Mouse (Mus musculus): ENCODE measurements around the gene Eprs. TPM values are rescaled to one million over a fixed set of nuclear protein-coding genes. Genes with fewer than 3 reads are reported as not detected.

The Eprs gene
- polyA plus RNA-seq, 2 experiments, result 22.9 to 83.7 TPM

DNA sequence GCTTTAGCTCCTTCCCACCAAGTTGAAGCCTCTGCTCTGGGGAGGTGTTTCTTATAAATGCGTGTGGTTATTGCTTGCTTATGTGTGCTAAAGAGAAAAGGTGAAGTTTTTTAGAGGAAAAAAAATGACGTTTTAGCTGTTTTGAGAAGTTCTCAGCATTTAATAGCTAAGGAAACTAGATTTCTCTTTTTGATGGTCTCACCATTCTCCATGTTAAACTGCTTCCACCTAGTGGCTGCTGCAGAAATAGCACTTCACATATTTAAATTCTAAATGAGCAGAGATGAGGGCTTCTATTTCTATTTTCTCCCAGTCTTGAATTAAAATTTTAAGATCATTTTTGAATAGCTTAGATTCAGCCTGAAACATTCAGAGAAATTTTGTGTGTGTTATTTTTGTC is 41.2 kb downstream of the Eprs start:
- Histone ChIP-seq H3K4me2 (ENCODE audit: low read depth) (no peak overlapping the region), H3K4me3 (ENCODE audit: insufficient read depth in 1 of 2, low read depth in 2 of 2, low read length in 2 of 2) (no peak overlapping the region), H3K27me3 (ENCODE audit: control insufficient read depth, insufficient read depth, low read length) (no peaks in the 10 kb centered on the region), H3K4me1 (replicated peaks; ENCODE audit: control insufficient read depth in 2 of 2, insufficient read depth in 2 of 2, low read length in 1 of 2) (no peaks in the 10 kb centered on the region), H3K9ac (replicated peaks) (no peak overlapping the region), H3K9me3 (ENCODE audit: control insufficient read depth, low read length) (no peaks in the 10 kb centered on the region), H3K27ac (no peak overlapping the region), H3K36me3 (replicated peaks; ENCODE audit: control insufficient read depth, insufficient read depth, low read depth) (peaks cover 71% of the 10 kb centered on the region)
- DNase-seq (ENCODE audit: low read depth in 3 of 3, low spot score in 3 of 3) (peak in 1 of 3 experiments; percentile 36), ATAC-seq (ENCODE audit: insufficient read depth) (no peak)
- WGBS (ENCODE audit: insufficient replicate concordance), result 19% methylated on average over 2 of the region's 2 CpGs
- TF ChIP-seq CTCF (IDR thresholded peaks at IDR 0.05; ENCODE audit: low read depth) (peak; percentile 70), EP300 (IDR thresholded peaks at IDR 0.05; ENCODE audit: low read depth) (no peak)

DNA sequence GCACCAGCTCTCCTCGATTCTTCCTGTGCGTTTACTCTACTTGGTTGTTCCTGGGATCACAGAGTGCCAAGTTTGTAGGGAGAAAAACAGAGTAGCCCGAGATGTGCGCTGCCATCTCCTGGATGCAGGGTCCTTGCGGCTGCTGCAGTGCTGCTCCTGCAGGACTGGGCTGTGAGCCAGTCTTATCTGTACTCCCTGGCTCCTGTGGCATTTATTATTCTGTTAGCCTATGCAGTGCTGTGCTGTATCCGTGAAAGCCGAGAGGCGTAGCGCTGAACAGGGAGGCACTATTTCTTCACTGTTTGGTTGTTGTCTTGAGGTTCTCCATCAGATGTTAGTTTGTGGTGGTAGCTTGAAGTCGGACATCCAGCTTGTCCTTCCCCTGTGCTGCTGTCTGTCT is 43.1 kb downstream of the Eprs start:
- Histone ChIP-seq H3K4me3 (ENCODE audit: insufficient read depth in 1 of 2, low read depth in 2 of 2, low read length in 2 of 2) (no peak overlapping the region), H3K27ac (no peak overlapping the region), H3K4me2 (ENCODE audit: low read depth) (no peak overlapping the region), H3K36me3 (replicated peaks; ENCODE audit: control insufficient read depth, insufficient read depth, low read depth) (peaks cover 67% of the 10 kb centered on the region), H3K27me3 (ENCODE audit: control insufficient read depth, insufficient read depth, low read length) (no peaks in the 10 kb centered on the region), H3K9me3 (ENCODE audit: control insufficient read depth, low read length) (no peaks in the 10 kb centered on the region), H3K4me1 (replicated peaks; ENCODE audit: control insufficient read depth in 2 of 2, insufficient read depth in 2 of 2, low read length in 1 of 2) (no peaks in the 10 kb centered on the region), H3K9ac (replicated peaks) (no peak overlapping the region)
- DNase-seq (ENCODE audit: low read depth in 3 of 3, low spot score in 3 of 3) (no peak), ATAC-seq (ENCODE audit: insufficient read depth) (no peak)
- WGBS (ENCODE audit: insufficient replicate concordance), result 86% methylated on average over 10 of the region's 10 CpGs
- no peak for TF ChIP-seq EP300 (IDR thresholded peaks at IDR 0.05; ENCODE audit: low read depth)
- TF ChIP-seq CTCF (IDR thresholded peaks at IDR 0.05; ENCODE audit: low read depth), result no peak

DNA sequence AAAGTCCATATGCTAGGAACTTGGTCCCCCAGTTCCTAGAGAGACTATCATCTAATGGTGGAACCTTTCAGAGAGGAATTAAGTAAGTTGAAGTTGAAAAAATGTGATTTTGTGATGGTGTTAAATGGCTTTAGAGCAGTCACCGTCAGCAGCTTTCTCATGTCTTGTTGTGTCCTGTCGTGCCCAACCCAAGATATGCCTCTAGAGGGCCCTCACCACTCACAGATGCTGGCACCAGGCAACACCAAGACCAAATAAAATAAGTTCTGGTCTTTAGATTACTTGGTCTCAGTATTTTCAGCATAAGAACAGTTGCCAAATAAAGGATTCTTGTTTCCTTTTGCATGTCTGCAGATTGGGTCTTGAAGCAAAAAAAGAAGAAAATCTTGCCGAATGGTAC is 47.0 kb downstream of the Eprs start:
- no peaks in the 10 kb centered on the region for H3K9me3 ChIP-seq (ENCODE audit: control insufficient read depth, low read length)
- WGBS (ENCODE audit: insufficient replicate concordance), result 70% methylated on average over 3 of the region's 3 CpGs
- H3K4me1 ChIP-seq (replicated peaks; ENCODE audit: control insufficient read depth in 2 of 2, insufficient read depth in 2 of 2, low read length in 1 of 2), result no peaks in the 10 kb centered on the region
- ATAC-seq (ENCODE audit: insufficient read depth) (peak; percentile 59; the same call in 1 of the 2 replicates), DNase-seq (ENCODE audit: low read depth in 3 of 3, low spot score in 3 of 3) (peak; percentile 25 to 46 (median 35))
- H3K4me2 ChIP-seq (ENCODE audit: low read depth), result no peak overlapping the region
- H3K4me3 ChIP-seq (ENCODE audit: insufficient read depth in 1 of 2, low read depth in 2 of 2, low read length in 2 of 2), result no peak overlapping the region
- H3K9ac ChIP-seq (replicated peaks), result no peak overlapping the region
- H3K27ac ChIP-seq, result no peak overlapping the region
- peaks cover 61% of the 10 kb centered on the region for H3K36me3 ChIP-seq (replicated peaks; ENCODE audit: control insufficient read depth, insufficient read depth, low read depth)
- H3K27me3 ChIP-seq (ENCODE audit: control insufficient read depth, insufficient read depth, low read length), result no peaks in the 10 kb centered on the region
- peak; percentile 79 for TF ChIP-seq CTCF (IDR thresholded peaks at IDR 0.05; ENCODE audit: low read depth)
- no peak for TF ChIP-seq EP300 (IDR thresholded peaks at IDR 0.05; ENCODE audit: low read depth)

DNA sequence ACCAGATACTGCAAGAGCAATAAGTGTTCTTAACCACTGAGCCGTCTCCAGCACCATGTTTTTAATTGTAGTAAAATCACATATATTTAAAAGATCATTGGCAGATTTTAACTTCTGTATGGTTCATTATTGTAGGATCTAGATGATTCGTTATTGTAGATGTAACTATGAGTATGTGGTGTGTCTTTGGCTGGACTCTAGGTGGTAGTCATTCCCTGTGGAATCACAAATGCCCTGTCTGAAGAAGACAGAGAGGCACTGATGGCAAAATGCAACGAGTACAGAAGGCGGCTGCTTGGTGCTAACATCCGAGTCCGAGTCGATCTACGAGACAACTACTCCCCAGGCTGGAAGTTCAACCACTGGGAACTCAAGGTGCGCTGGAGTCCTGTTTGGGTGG is 55.2 kb downstream of the Eprs start:
- no peak overlapping the region for H3K9ac ChIP-seq (replicated peaks)
- H3K27me3 ChIP-seq (ENCODE audit: control insufficient read depth, insufficient read depth, low read length), result no peaks in the 10 kb centered on the region
- H3K36me3 ChIP-seq (replicated peaks; ENCODE audit: control insufficient read depth, insufficient read depth, low read depth), result peaks cover 66% of the 10 kb centered on the region
- H3K4me3 ChIP-seq (ENCODE audit: insufficient read depth in 1 of 2, low read depth in 2 of 2, low read length in 2 of 2), result no peak overlapping the region
- DNase-seq (ENCODE audit: low read depth in 3 of 3, low spot score in 3 of 3), result no peak
- ATAC-seq (ENCODE audit: insufficient read depth), result no peak
- H3K9me3 ChIP-seq (ENCODE audit: control insufficient read depth, low read length), result no peaks in the 10 kb centered on the region
- peaks cover 0 to 16% of the 10 kb centered on the region in 2 experiments; a peak in 2 of 4 replicates for H3K4me1 ChIP-seq (replicated peaks; ENCODE audit: control insufficient read depth in 2 of 2, insufficient read depth in 2 of 2, low read length in 1 of 2)
- no peak overlapping the region for H3K4me2 ChIP-seq (ENCODE audit: low read depth)
- H3K27ac ChIP-seq, result no peak overlapping the region
- TF ChIP-seq CTCF (IDR thresholded peaks at IDR 0.05; ENCODE audit: low read depth) (peak; percentile 24; the same call in 1 of the 2 replicates), EP300 (IDR thresholded peaks at IDR 0.05; ENCODE audit: low read depth) (no peak)
- 84% methylated on average over 9 of the region's 9 CpGs for WGBS (ENCODE audit: insufficient replicate concordance)

GRCm38 (mm10) chr1:185419805-185420204 is 57.0 kb downstream of the Eprs start:
- H3K9me3 ChIP-seq (ENCODE audit: control insufficient read depth, low read length), result no peaks in the 10 kb centered on the region
- DNase-seq (ENCODE audit: low read depth in 3 of 3, low spot score in 3 of 3), result no peak
- no peak for TF ChIP-seq EP300 (IDR thresholded peaks at IDR 0.05; ENCODE audit: low read depth)
- no peak for TF ChIP-seq CTCF (IDR thresholded peaks at IDR 0.05; ENCODE audit: low read depth)
- H3K27me3 ChIP-seq (ENCODE audit: control insufficient read depth, insufficient read depth, low read length), result no peaks in the 10 kb centered on the region
- peak; percentile 29; the same call in 1 of the 2 replicates for ATAC-seq (ENCODE audit: insufficient read depth)
- 55% methylated on average over 5 of the region's 5 CpGs for WGBS (ENCODE audit: insufficient replicate concordance)
- no peak overlapping the region for H3K4me3 ChIP-seq (ENCODE audit: insufficient read depth in 1 of 2, low read depth in 2 of 2, low read length in 2 of 2)
- no peak overlapping the region for H3K9ac ChIP-seq (replicated peaks)
- peaks cover 0 to 16% of the 10 kb centered on the region in 2 experiments; a peak in 2 of 4 replicates for H3K4me1 ChIP-seq (replicated peaks; ENCODE audit: control insufficient read depth in 2 of 2, insufficient read depth in 2 of 2, low read length in 1 of 2)
- no peak overlapping the region for H3K27ac ChIP-seq
- H3K36me3 ChIP-seq (replicated peaks; ENCODE audit: control insufficient read depth, insufficient read depth, low read depth), result peaks cover 70% of the 10 kb centered on the region
- no peak overlapping the region for H3K4me2 ChIP-seq (ENCODE audit: low read depth)
